Mouse (Mus musculus): ENCODE data around the gene Hoxa13.

Hoxa13 gene

GRCm38 (mm10) chr6:52212556-52213118 is 48.0 kb downstream of the Hoxa13 start:
- no peak for DNase-seq (ENCODE audit: low spot score in 2 of 2)

GRCm38 (mm10) chr6:52211961-52212360 is 48.7 kb downstream of the Hoxa13 start:
- no peak for DNase-seq (ENCODE audit: low spot score in 2 of 2)

GRCm38 (mm10) chr6:52211170-52211935 is 49.3 kb downstream of the Hoxa13 start:
- DNase-seq (ENCODE audit: low spot score in 2 of 2), result peak; percentile 33 to 58

GRCm38 (mm10) chr6:52209685-52210046 is 51.0 kb downstream of the Hoxa13 start:
- DNase-seq (ENCODE audit: low spot score in 2 of 2), result no peak

- DNase-seq (ENCODE audit: low spot score in 2 of 2), result no peak
Measured at GRCm38 (mm10) chr6:52208868-52209684, 51.6 kb downstream of the Hoxa13 start.

GRCm38 (mm10) chr6:52208072-52208867 is 52.4 kb downstream of the Hoxa13 start, which contains the start of gene Hoxa6:
TSS of gene Hoxa6 (minus strand) at chr6:52208722.
- no peak for DNase-seq (ENCODE audit: low spot score in 2 of 2)
